Mouse (Mus musculus) ES-E14 (cell line): Measurements from ENCODE around the gene 2210011C24Rik.

ENCODE experiments used
- CHD2 ChIP-seq: IDR thresholded peaks from 2 replicates; pipeline ENCODE4 v1.6.1; 2014; ENCODE audit warnings: mild to moderate bottlenecking, low read depth, low read length, inconsistent platforms
- HCFC1 ChIP-seq: IDR thresholded peaks from 2 replicates; pipeline ENCODE4 v1.6.1; 2012; ENCODE audit warnings: low read length, inconsistent platforms, borderline replicate concordance; ENCODE audit not compliant: insufficient read depth
- MAFK ChIP-seq: IDR thresholded peaks from 2 replicates; pipeline ENCODE4 v1.6.1; 2014; ENCODE audit warnings: mild to moderate bottlenecking, low read depth, low read length, inconsistent platforms; ENCODE audit not compliant: insufficient read depth
- ZC3H11A ChIP-seq: IDR thresholded peaks from 2 replicates; pipeline ENCODE4 v1.6.1; 2012; ENCODE audit warnings: low read depth, mild to moderate bottlenecking, inconsistent platforms, low read length, borderline replicate concordance
- ZNF384 ChIP-seq: IDR thresholded peaks from 2 replicates; pipeline ENCODE4 v1.6.1; 2012; ENCODE audit warnings: low read depth, low read length, inconsistent platforms

- TF ChIP-seq HCFC1: no peak
- no peak for TF ChIP-seq CHD2
- TF ChIP-seq ZC3H11A: no peak
- no peak for TF ChIP-seq ZNF384
- 0 out of 2 replicates have a peak, but pooled peaks have one; percentile 17 for TF ChIP-seq MAFK
Observed at GRCm38 (mm10) chr8:84024171-84024570, 12.2 kb upstream of the 2210011C24Rik start.
